In the genomic region with DNA sequence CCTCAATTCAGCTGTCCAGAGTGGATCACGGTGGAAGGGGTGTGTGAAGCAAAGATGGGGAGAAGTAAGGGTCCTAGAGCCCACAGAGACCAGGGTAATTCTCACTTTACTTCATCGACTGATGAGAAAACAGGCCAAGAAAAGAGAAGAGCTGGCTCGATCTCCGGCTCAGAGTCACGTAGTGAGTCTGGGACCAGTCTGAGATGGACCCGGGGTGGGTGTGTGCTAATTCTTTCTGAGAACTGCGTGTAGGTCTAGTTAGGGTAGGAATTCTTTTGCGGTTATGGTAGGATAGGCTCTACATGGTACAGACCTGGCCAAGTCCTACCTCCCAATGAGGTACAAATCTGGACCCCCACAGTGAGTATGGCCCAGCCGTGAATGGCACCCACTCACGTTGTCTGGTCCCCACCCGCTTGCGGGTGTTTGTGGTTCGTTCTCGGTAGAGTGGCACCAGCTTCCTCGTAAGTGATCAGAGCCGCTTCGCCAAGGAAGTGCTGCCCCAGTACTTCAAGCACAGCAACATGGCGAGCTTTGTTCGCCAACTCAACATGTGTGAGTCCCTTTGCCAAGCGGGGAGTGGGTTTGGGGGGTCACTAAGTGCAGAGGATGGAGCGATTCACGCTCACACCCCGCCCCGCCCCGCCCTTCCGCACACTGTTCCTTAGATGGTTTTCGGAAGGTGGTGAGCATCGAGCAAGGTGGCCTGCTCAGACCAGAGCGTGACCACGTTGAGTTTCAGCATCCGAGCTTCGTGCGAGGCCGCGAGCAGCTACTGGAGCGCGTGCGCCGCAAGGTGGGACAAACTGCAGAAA, we compare ENCODE assay signal across 8 mouse cellular contexts. TPM values are rescaled to one million over a fixed set of nuclear protein-coding genes. Genes with fewer than 3 reads are reported as not detected.
DNase-seq lines count a peak whose midpoint lies in the region; ATAC-seq lines count a peak whose summit lies in the region.

No protein-coding gene starts in this region.

- DNase-seq in heart, postnatal 36 days = no peak
- DNase-seq in T-cell, adult 2 months (ENCODE audit: low spot score) = peak; percentile 22
- DNase-seq in hindbrain, embryonic 10.5 days (ENCODE audit: low spot score) = peak; percentile 40
- DNase-seq in yolk sac, embryonic 10.5 days (ENCODE audit: low spot score) = no peak
- no peak for DNase-seq in gastrocnemius, postnatal 4 days (ENCODE audit: low spot score in 2 of 2)
- DNase-seq in layer of hippocampus, adult 18-20 months (ENCODE audit: low spot score in 2 of 2) = no peak

- no peaks in the 10 kb centered on the region for H3K36me3 ChIP-seq in heart, embryonic 14.5 days (ENCODE audit: control insufficient read depth, insufficient read depth, low read length)
- H3K36me3 ChIP-seq in hindbrain, embryonic 10.5 days = no peaks in the 10 kb centered on the region
- H3K36me3 ChIP-seq in midbrain, embryonic 12.5 days = no peaks in the 10 kb centered on the region

- H3K4me2 ChIP-seq in heart, embryonic 14.5 days (ENCODE audit: low read length) = peak overlapping the region; percentile 97
- peak overlapping the region; percentile 64 for H3K4me2 ChIP-seq in midbrain, embryonic 12.5 days (replicated peaks)

- no peak overlapping the region for H3K27ac ChIP-seq in heart, embryonic 14.5 days (replicated peaks in 1 of 2; ENCODE audit: control insufficient read depth in 1 of 2, insufficient read depth in 1 of 2, low read depth in 2 of 2, low read length in 2 of 2)
- no peak overlapping the region for H3K27ac ChIP-seq in hindbrain, embryonic 10.5 days
- no peak overlapping the region for H3K27ac ChIP-seq in midbrain, embryonic 12.5 days (replicated peaks)

- H3K4me1 ChIP-seq in heart, embryonic 14.5 days (ENCODE audit: control insufficient read depth in 2 of 2, insufficient read depth in 2 of 2, low read length in 2 of 2) = peaks cover 12 to 26% of the 10 kb centered on the region in 2 experiments
- H3K4me1 ChIP-seq in hindbrain, embryonic 10.5 days (replicated peaks) = peaks cover 41% of the 10 kb centered on the region
- H3K4me1 ChIP-seq in midbrain, embryonic 12.5 days = peaks cover 28% of the 10 kb centered on the region

- H3K9me3 ChIP-seq in heart, embryonic 14.5 days (ENCODE audit: control insufficient read depth, low read length) = no peaks in the 10 kb centered on the region
- H3K9me3 ChIP-seq in hindbrain, embryonic 10.5 days = peaks cover 6% of the 10 kb centered on the region
- 0 out of 2 replicates have a peak, but pooled peaks cover 3% of the 10 kb centered on the region for H3K9me3 ChIP-seq in midbrain, embryonic 12.5 days

- intact Hi-C loops in heart, postnatal 36 days (cut with DNase I) = loop anchor here (10.0 kb wide), 1 partner anchor 616 kb away; no protein-coding TSS in a partner anchor

- peaks cover 91% of the 10 kb centered on the region for H3K27me3 ChIP-seq in heart, embryonic 14.5 days (ENCODE audit: control insufficient read depth, insufficient read depth, low read length)
- peaks cover 100% of the 10 kb centered on the region for H3K27me3 ChIP-seq in hindbrain, embryonic 10.5 days (ENCODE audit: insufficient read depth, poor library complexity, severe bottlenecking)
- peaks cover 99% of the 10 kb centered on the region for H3K27me3 ChIP-seq in midbrain, embryonic 12.5 days

- peak overlapping the region; percentile 44 to 54 for H3K4me3 ChIP-seq in heart, embryonic 14.5 days (ENCODE audit: control insufficient read depth in 1 of 2, insufficient read depth in 1 of 2, low read depth in 1 of 2, low read length in 2 of 2)
- peak overlapping the region; percentile 59 for H3K4me3 ChIP-seq in hindbrain, embryonic 10.5 days
- peak overlapping the region; percentile 45; the same call in 1 of the 2 replicates for H3K4me3 ChIP-seq in midbrain, embryonic 12.5 days

- WGBS in heart, embryonic 14.5 days = 5% methylated on average over 39 of the region's 39 CpGs
- WGBS in hindbrain, embryonic 10.5 days = 2% methylated on average over 39 of the region's 39 CpGs
- 1% methylated on average over 39 of the region's 39 CpGs for WGBS in midbrain, embryonic 12.5 days

- ATAC-seq in heart, embryonic 14.5 days (ENCODE audit: insufficient number of reproducible peaks, insufficient read depth, low FRiP score, low read depth) = no peak
- ATAC-seq in midbrain, embryonic 12.5 days (ENCODE audit: low FRiP score, low read depth) = no peak

- 0 out of 2 replicates have a peak overlapping the region, but pooled peaks have one; percentile 69 for H3K9ac ChIP-seq in heart, embryonic 14.5 days (ENCODE audit: low read length)
- no peak overlapping the region for H3K9ac ChIP-seq in midbrain, embryonic 12.5 days (replicated peaks)

RNA-seq across cellular contexts. Expression of gene Hsf4, which starts 0.7 kb away (rescaled TPM):
- 0.27 TPM in 1 of 2 replicates, not detected in the other for polyA plus RNA-seq in heart, embryonic 14.5 days (2014; fragmentation: Nextera tagmentation; extraction: Ambion mirVana)
- total RNA-seq in heart, postnatal 36 days (2021) = 1 to 10 TPM; 1.6 to 2.6 TPM
- polyA plus RNA-seq in hindbrain, embryonic 10.5 days (2016; fragmentation: Nextera tagmentation; extraction: Ambion mirVana) = 0.09 and 0.20 TPM in 2 replicates
- polyA plus RNA-seq in midbrain, embryonic 12.5 days (2016; fragmentation: Nextera tagmentation; extraction: Ambion mirVana) = 0.14 TPM in 1 of 2 replicates, not detected in the other
- under 1 TPM; 0.21 to 0.29 TPM for total RNA-seq in gastrocnemius, postnatal 4 days (2021)
- total RNA-seq in layer of hippocampus, adult 18-20 months (2021) = 10 to 100 TPM; 11.5 to 13.0 TPM

RNA-seq across cellular contexts. Expression of gene Nol3, which starts 5.6 kb away (rescaled TPM):
- polyA plus RNA-seq in heart, embryonic 14.5 days (2014; fragmentation: Nextera tagmentation; extraction: Ambion mirVana) = 2.9 and 3.4 TPM in 2 replicates
- total RNA-seq in heart, postnatal 36 days (2021) = 10 to 100 TPM; 19.3 to 22.1 TPM
- 1.2 and 2.1 TPM in 2 replicates for polyA plus RNA-seq in hindbrain, embryonic 10.5 days (2016; fragmentation: Nextera tagmentation; extraction: Ambion mirVana)
- polyA plus RNA-seq in midbrain, embryonic 12.5 days (2016; fragmentation: Nextera tagmentation; extraction: Ambion mirVana) = 3.3 and 3.9 TPM in 2 replicates
- total RNA-seq in gastrocnemius, postnatal 4 days (2021) = 10 to 100 TPM; 26.5 to 27.1 TPM
- 10 to 100 TPM; 10.4 to 10.9 TPM for total RNA-seq in layer of hippocampus, adult 18-20 months (2021)

RNA-seq across cellular contexts. Expression of gene Fbxl8, which starts 5.9 kb away (rescaled TPM):
- polyA plus RNA-seq in heart, embryonic 14.5 days (2014; fragmentation: Nextera tagmentation; extraction: Ambion mirVana) = 2.9 and 4.0 TPM in 2 replicates
- 1 to 10 TPM; 2.3 to 3.4 TPM for total RNA-seq in heart, postnatal 36 days (2021)
- polyA plus RNA-seq in hindbrain, embryonic 10.5 days (2016; fragmentation: Nextera tagmentation; extraction: Ambion mirVana) = 1.0 and 1.6 TPM in 2 replicates
- 0.77 and 0.87 TPM in 2 replicates for polyA plus RNA-seq in midbrain, embryonic 12.5 days (2016; fragmentation: Nextera tagmentation; extraction: Ambion mirVana)
- 1 to 10 TPM; 2.2 to 2.7 TPM for total RNA-seq in gastrocnemius, postnatal 4 days (2021)
- total RNA-seq in layer of hippocampus, adult 18-20 months (2021) = 1 to 10 TPM; 1.0 to 1.1 TPM

RNA-seq across cellular contexts. Expression of gene Tradd, which starts 5.9 kb away (rescaled TPM):
- 15.2 and 18.0 TPM in 2 replicates for polyA plus RNA-seq in heart, embryonic 14.5 days (2014; fragmentation: Nextera tagmentation; extraction: Ambion mirVana)
- total RNA-seq in heart, postnatal 36 days (2021) = 1 to 10 TPM; 4.9 to 5.8 TPM
- 15.4 and 16.3 TPM in 2 replicates for polyA plus RNA-seq in hindbrain, embryonic 10.5 days (2016; fragmentation: Nextera tagmentation; extraction: Ambion mirVana)
- 11.0 and 14.6 TPM in 2 replicates for polyA plus RNA-seq in midbrain, embryonic 12.5 days (2016; fragmentation: Nextera tagmentation; extraction: Ambion mirVana)
- 10 to 100 TPM in 1 of 2 experiments, 1 to 10 TPM in 1; 6.6 to 10.2 TPM for total RNA-seq in gastrocnemius, postnatal 4 days (2021)
- total RNA-seq in layer of hippocampus, adult 18-20 months (2021) = 1 to 10 TPM; 7.8 to 8.5 TPM

RNA-seq across cellular contexts. Expression of gene B3gnt9, which starts 15.4 kb away (rescaled TPM):
- 11.5 and 15.0 TPM in 2 replicates for polyA plus RNA-seq in heart, embryonic 14.5 days (2014; fragmentation: Nextera tagmentation; extraction: Ambion mirVana)
- total RNA-seq in heart, postnatal 36 days (2021) = 1 to 10 TPM; 4.4 to 5.7 TPM
- 2.6 and 3.3 TPM in 2 replicates for polyA plus RNA-seq in hindbrain, embryonic 10.5 days (2016; fragmentation: Nextera tagmentation; extraction: Ambion mirVana)
- polyA plus RNA-seq in midbrain, embryonic 12.5 days (2016; fragmentation: Nextera tagmentation; extraction: Ambion mirVana) = 7.6 and 9.8 TPM in 2 replicates
- 10 to 100 TPM; 14.9 to 15.3 TPM for total RNA-seq in gastrocnemius, postnatal 4 days (2021)
- total RNA-seq in layer of hippocampus, adult 18-20 months (2021) = 1 to 10 TPM; 3.3 to 3.8 TPM

Comparison
In these comparisons a context has a peak if more than half of its experiments do, and no peak if none do; other contexts are left out.
1. DNase-seq: peak in T-cell, adult 2 months (single experiment) and hindbrain, embryonic 10.5 days (single experiment); none in heart, postnatal 36 days (0 of 2), yolk sac, embryonic 10.5 days (single experiment), gastrocnemius, postnatal 4 days (0 of 2) and layer of hippocampus, adult 18-20 months (0 of 2).
2. Peak in every context shown above with its lines, with median percentiles within 50 percentile points of each other: H3K4me3 ChIP-seq.